Mouse (Mus musculus) thymus, adult 18-20 months (tissue): ENCODE data around the gene Stt3b.

ENCODE experiments used
- DNase-seq, 2 experiments: peaks; one replicate each; pipeline ENCODE4 v3.0.0; 2022; ENCODE audit warnings: mixed read lengths in 2 of 2

Gene Stt3b

DNA sequence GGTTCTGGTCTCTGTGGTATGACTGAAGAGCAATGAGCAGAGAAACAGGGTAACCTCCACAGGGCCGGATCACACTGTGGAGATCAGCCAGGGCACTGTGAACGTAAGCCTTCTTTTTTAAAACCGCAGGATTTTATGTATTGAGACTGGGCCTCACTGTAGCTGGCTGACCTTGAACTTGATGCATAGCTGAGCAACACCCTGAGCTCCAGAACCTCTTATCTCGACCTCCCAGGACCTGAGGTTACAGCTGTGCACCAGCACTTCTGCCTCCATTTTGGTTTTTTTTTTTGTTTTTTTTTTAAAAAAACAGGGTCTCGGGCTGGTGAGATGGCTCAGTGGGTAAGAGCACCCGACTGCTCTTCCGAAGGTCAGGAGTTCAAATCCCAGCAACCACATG is 100.5 kb downstream of the Stt3b start:
- DNase-seq: no peak

GRCm38 (mm10) chr9:115206219-115206618 is 104.0 kb downstream of the Stt3b start:
- no peak for DNase-seq

GRCm38 (mm10) chr9:115205491-115205890 is 104.7 kb downstream of the Stt3b start:
- peak; percentile 34 to 52 for DNase-seq

DNA sequence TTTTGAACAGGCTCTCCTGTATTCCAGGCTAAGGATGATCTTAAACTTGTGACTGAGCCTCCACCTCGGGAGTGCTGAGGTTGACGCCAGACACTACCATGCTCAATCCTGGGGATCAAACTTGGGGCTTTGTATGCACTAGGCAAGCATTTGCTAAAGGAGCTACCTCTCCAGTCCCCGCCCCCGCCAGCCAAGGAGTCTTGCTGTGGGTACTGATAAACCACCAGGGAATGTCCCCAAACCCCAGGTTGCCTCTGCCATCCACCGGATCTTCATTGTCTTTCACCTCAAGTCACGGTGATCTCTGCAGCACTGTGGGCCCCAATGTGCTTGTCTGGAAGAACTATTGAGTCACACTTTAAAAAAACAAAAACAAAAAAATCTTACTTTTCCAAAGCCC is 107.1 kb downstream of the Stt3b start:
- no peak for DNase-seq

- no peak for DNase-seq
Observed at GRCm38 (mm10) chr9:115201264-115201663, 109.0 kb downstream of the Stt3b start.

- no peak for DNase-seq
Observed at GRCm38 (mm10) chr9:115200166-115200862, 109.9 kb downstream of the Stt3b start.

DNA sequence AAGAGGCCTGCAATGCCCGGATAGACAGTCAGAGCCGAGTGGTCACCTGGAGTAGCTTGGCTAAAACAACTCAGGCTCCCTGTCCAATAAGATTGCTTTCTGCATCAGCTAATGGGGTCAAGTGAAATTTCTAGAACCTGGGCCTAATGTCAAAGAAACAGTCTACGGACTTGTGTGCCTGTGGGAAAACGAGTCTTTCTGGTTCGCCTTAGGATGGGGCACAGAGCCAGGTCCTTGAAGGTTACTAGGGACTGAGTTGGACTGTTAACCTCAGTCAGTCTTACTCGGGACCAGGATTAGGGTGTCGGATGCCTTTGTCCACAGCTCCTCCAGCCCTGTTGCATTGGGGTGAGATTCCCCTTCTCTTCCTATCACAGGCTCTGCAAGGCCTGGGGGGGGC is 113.1 kb downstream of the Stt3b start:
- DNase-seq: no peak

DNA sequence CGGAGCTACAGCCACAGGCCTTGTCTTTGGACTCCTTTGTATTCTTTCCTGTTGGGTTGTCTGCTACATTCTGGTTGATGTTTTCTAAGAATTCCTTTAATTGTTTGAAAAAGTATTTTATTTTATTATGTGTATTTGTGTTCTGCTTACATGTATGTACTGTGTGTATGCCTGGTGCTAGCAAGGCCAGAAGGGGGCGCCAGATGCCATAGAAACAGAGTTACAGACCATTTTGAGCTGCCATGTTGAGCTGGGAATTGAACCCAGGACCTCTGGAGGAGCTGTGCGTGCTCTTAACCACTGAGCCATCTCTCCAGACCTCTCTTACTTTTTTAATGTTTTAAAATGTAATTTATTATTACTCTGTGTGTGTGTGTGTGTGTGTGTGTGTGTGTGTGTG is 117.3 kb downstream of the Stt3b start:
- DNase-seq: no peak
